In the genomic region with DNA sequence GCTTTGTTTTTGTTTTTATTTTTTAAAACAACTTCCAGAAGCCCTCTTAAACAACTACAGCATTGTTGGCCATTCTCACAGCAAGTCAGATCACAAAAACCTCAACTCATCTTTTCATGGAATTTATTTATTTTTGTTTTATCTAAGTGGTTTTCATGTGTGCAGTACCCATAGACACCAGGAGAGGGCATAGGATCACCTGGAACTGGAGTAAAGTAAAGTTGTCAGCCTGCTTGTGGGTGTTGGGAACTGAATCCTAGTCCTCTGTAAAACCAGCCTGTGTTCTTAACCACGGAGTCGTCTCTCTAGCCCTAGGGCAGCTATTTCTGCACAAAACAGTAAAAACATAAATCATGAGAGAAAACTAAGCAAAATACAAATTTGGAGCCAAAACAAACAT, we compare ENCODE assay signal across 20 mouse cellular contexts.
A peak's percentile ranks its signal among the peaks of the same experiment; 100 is the strongest.
DNase-seq lines count a peak whose midpoint lies in the region; ATAC-seq and TF ChIP-seq lines count a peak whose summit lies in the region.
"Had no signal": no experiment of that assay in that cellular context is flagged by ENCODE, and none has a peak within 500 bp of the region (broad histone marks: within the 10 kb centered on the region; RNA-seq: fewer than 3 reads in every experiment).

No protein-coding gene starts in this region.

- no peak overlapping the region for H3K27ac ChIP-seq in forebrain, postnatal 0 days (ENCODE audit: low read depth, low read length)
- no peak overlapping the region for H3K27ac ChIP-seq in forebrain, embryonic 12.5 days
- H3K27ac ChIP-seq in liver, adult 2 months (replicated peaks; ENCODE audit: insufficient read depth, low read depth, low read length), result no peak overlapping the region
- H3K27ac ChIP-seq in liver, embryonic 11.5 days (ENCODE audit: low read depth, low read length), result no peak overlapping the region
- H3K27ac ChIP-seq in CH12.LX (ENCODE audit: insufficient read depth, low read depth), result no peak overlapping the region
- H3K27ac ChIP-seq in kidney, embryonic 14.5 days (ENCODE audit: low read depth, low read length), result no peak overlapping the region
- no peak overlapping the region for H3K27ac ChIP-seq in embryonic facial prominence, embryonic 10.5 days (replicated peaks)
- H3K27ac ChIP-seq: embryonic facial prominence, embryonic 12.5 days; hindbrain, embryonic 13.5 days; liver, embryonic 13.5 days had no signal

- dilution Hi-C loops in CH12.LX (cut with MboI; ENCODE audit: extremely low pct_ligation_motif_present, extremely low pct_unique_long_range_greater_than_20kb, low sequenced_read_pairs), result no loop called here

- no peak overlapping the region for H3K4me2 ChIP-seq in forebrain, postnatal 0 days (ENCODE audit: low read depth)
- H3K4me2 ChIP-seq in forebrain, embryonic 12.5 days, result no peak overlapping the region
- no peak overlapping the region for H3K4me2 ChIP-seq in liver, embryonic 11.5 days
- H3K4me2 ChIP-seq in CH12.LX (ENCODE audit: insufficient read depth, low read depth, poor library complexity, severe bottlenecking), result no peak overlapping the region
- H3K4me2 ChIP-seq in kidney, embryonic 14.5 days (replicated peaks; ENCODE audit: low read depth, low read length), result no peak overlapping the region
- H3K4me2 ChIP-seq: embryonic facial prominence, embryonic 12.5 days; hindbrain, embryonic 13.5 days; liver, embryonic 13.5 days had no signal

- no peak for DNase-seq in forebrain, postnatal 0 days
- DNase-seq in liver, adult 2 months (ENCODE audit: extremely low read depth, low read depth, low spot score), result no peak
- DNase-seq in liver, embryonic 11.5 days (ENCODE audit: low spot score), result no peak
- no peak for DNase-seq in CH12.LX (ENCODE audit: extremely low read depth)
- DNase-seq in ZHBTc4 (ENCODE audit: low read depth, low spot score), result peak; percentile 34
- DNase-seq in embryonic facial prominence, embryonic 10.5 days (ENCODE audit: low spot score), result no peak
- DNase-seq: adrenal gland, postnatal 14 days; cerebellum, adult 2 months; gastrocnemius, postnatal 25 days; kidney, adult 11 months; kidney, postnatal 25 days; liver, embryonic 13.5 days; lung, postnatal 14 days; right cerebral cortex, postnatal 14 days; thymus, postnatal 14 days had no signal

- TF ChIP-seq RAD21 in CH12.LX (IDR thresholded peaks at IDR 0.05; ENCODE audit: low read depth, low read length), result peak; percentile 23

- H3K4me3 ChIP-seq in forebrain, postnatal 0 days (ENCODE audit: low read depth, low read length), result no peak overlapping the region
- H3K4me3 ChIP-seq in forebrain, embryonic 12.5 days (replicated peaks), result no peak overlapping the region
- no peak overlapping the region for H3K4me3 ChIP-seq in liver, adult 2 months (ENCODE audit: insufficient read depth, low read depth, low read length)
- H3K4me3 ChIP-seq in liver, embryonic 11.5 days (ENCODE audit: low read depth, low read length), result no peak overlapping the region
- no peak overlapping the region for H3K4me3 ChIP-seq in CH12.LX (replicated peaks in 1 of 3; ENCODE audit: low read depth in 2 of 3, low read length in 2 of 3, poor library complexity in 1 of 3)
- H3K4me3 ChIP-seq in kidney, embryonic 14.5 days (ENCODE audit: low read length), result no peak overlapping the region
- H3K4me3 ChIP-seq in embryonic facial prominence, embryonic 10.5 days, result no peak overlapping the region
- H3K4me3 ChIP-seq: embryonic facial prominence, embryonic 12.5 days; hindbrain, embryonic 13.5 days; liver, embryonic 13.5 days had no signal

- no peak overlapping the region for H3K9ac ChIP-seq in forebrain, postnatal 0 days
- no peak overlapping the region for H3K9ac ChIP-seq in forebrain, embryonic 12.5 days
- no peak overlapping the region for H3K9ac ChIP-seq in liver, adult 2 months (ENCODE audit: low read depth, low read length)
- no peak overlapping the region for H3K9ac ChIP-seq in liver, embryonic 11.5 days (ENCODE audit: low read depth, low read length)
- H3K9ac ChIP-seq in CH12.LX (ENCODE audit: insufficient read depth, low read depth), result no peak overlapping the region
- H3K9ac ChIP-seq in kidney, embryonic 14.5 days (ENCODE audit: low read depth, low read length), result no peak overlapping the region
- H3K9ac ChIP-seq: embryonic facial prominence, embryonic 12.5 days; hindbrain, embryonic 13.5 days; liver, embryonic 13.5 days had no signal

- peaks cover 4% of the 10 kb centered on the region; the same call in 1 of the 2 replicates for H3K4me1 ChIP-seq in forebrain, postnatal 0 days (ENCODE audit: insufficient read depth)
- no peaks in the 10 kb centered on the region for H3K4me1 ChIP-seq in forebrain, embryonic 12.5 days
- H3K4me1 ChIP-seq in liver, adult 2 months (ENCODE audit: control insufficient read depth, insufficient read depth, low read length), result no peaks in the 10 kb centered on the region
- no peaks in the 10 kb centered on the region for H3K4me1 ChIP-seq in liver, embryonic 11.5 days (replicated peaks; ENCODE audit: control insufficient read depth, insufficient read depth, low read length)
- no peaks in the 10 kb centered on the region for H3K4me1 ChIP-seq in CH12.LX (ENCODE audit: control insufficient read depth in 1 of 2, insufficient read depth in 2 of 2)
- no peaks in the 10 kb centered on the region for H3K4me1 ChIP-seq in kidney, embryonic 14.5 days (ENCODE audit: control insufficient read depth, insufficient read depth, low read length)
- peaks cover 3% of the 10 kb centered on the region; the same call in 1 of the 2 replicates for H3K4me1 ChIP-seq in embryonic facial prominence, embryonic 10.5 days
- H3K4me1 ChIP-seq: embryonic facial prominence, embryonic 12.5 days; hindbrain, embryonic 13.5 days; liver, embryonic 13.5 days had no signal

- no peaks in the 10 kb centered on the region for H3K27me3 ChIP-seq in forebrain, postnatal 0 days (ENCODE audit: insufficient read depth, low read length)
- no peaks in the 10 kb centered on the region for H3K27me3 ChIP-seq in forebrain, embryonic 12.5 days
- no peaks in the 10 kb centered on the region for H3K27me3 ChIP-seq in liver, adult 2 months (ENCODE audit: control insufficient read depth, insufficient read depth, low read length)
- no peaks in the 10 kb centered on the region for H3K27me3 ChIP-seq in liver, embryonic 11.5 days (replicated peaks; ENCODE audit: control insufficient read depth, insufficient read depth, low read length)
- no peaks in the 10 kb centered on the region for H3K27me3 ChIP-seq in CH12.LX (replicated peaks)
- H3K27me3 ChIP-seq in kidney, embryonic 14.5 days (ENCODE audit: control insufficient read depth, insufficient read depth, low read length), result no peaks in the 10 kb centered on the region
- H3K27me3 ChIP-seq in embryonic facial prominence, embryonic 10.5 days (replicated peaks; ENCODE audit: low read depth, poor library complexity, severe bottlenecking), result no peaks in the 10 kb centered on the region
- H3K27me3 ChIP-seq: embryonic facial prominence, embryonic 12.5 days; hindbrain, embryonic 13.5 days; liver, embryonic 13.5 days had no signal

- TF ChIP-seq CTCF in forebrain, postnatal 0 days (IDR thresholded peaks at IDR 0.05; ENCODE audit: low read depth), result peak; percentile 20; the same call in 1 of the 2 replicates
- TF ChIP-seq CTCF in liver, adult 2 months (IDR thresholded peaks at IDR 0.05; ENCODE audit: low read depth, low read length), result peak; percentile 12; the same call in 1 of the 2 replicates
- TF ChIP-seq CTCF in CH12.LX (conservative IDR thresholded peaks at IDR 0.05 in 1 of 2, IDR thresholded peaks at IDR 0.05 in 1 of 2; ENCODE audit: low read depth in 2 of 2, low read length in 2 of 2), result peak; percentile 19 to 26; a peak in 1 of 4 replicates

- no peaks in the 10 kb centered on the region for H3K79me2 ChIP-seq in liver, adult 2 months (ENCODE audit: control insufficient read depth, insufficient read depth, low read length)
- H3K79me2 ChIP-seq in CH12.LX (replicated peaks; ENCODE audit: control insufficient read depth, extremely low read depth, insufficient read depth, poor library complexity, severe bottlenecking), result no peaks in the 10 kb centered on the region

- no peak for TF ChIP-seq POLR2A in liver, adult 2 months (IDR thresholded peaks at IDR 0.05; ENCODE audit: extremely low read depth, insufficient read depth, low read length)
- TF ChIP-seq POLR2A in CH12.LX (IDR thresholded peaks at IDR 0.05; ENCODE audit: low read depth, low read length), result no peak

- WGBS in forebrain, postnatal 0 days, result 94% methylated on average over 2 of the region's 2 CpGs
- 100% methylated on average over 2 of the region's 2 CpGs for WGBS in forebrain, embryonic 12.5 days
- 98% methylated on average over 2 of the region's 2 CpGs for WGBS in liver, adult 2 months
- 97% methylated on average over 2 of the region's 2 CpGs for WGBS in liver, embryonic 11.5 days
- WGBS in kidney, embryonic 14.5 days, result 72% methylated on average over 2 of the region's 2 CpGs
- 96% methylated on average over 2 of the region's 2 CpGs for WGBS in embryonic facial prominence, embryonic 10.5 days

- no peaks in the 10 kb centered on the region for H3K36me3 ChIP-seq in forebrain, postnatal 0 days (ENCODE audit: insufficient read depth)
- H3K36me3 ChIP-seq in forebrain, embryonic 12.5 days (replicated peaks), result no peaks in the 10 kb centered on the region
- H3K36me3 ChIP-seq in liver, adult 2 months (ENCODE audit: control insufficient read depth, insufficient read depth, low read length), result 0 out of 2 replicates have a peak, but pooled peaks cover 2% of the 10 kb centered on the region
- H3K36me3 ChIP-seq in liver, embryonic 11.5 days (ENCODE audit: control insufficient read depth, insufficient read depth, low read length), result no peaks in the 10 kb centered on the region
- H3K36me3 ChIP-seq in CH12.LX (replicated peaks in 1 of 2; ENCODE audit: control insufficient read depth in 1 of 2, insufficient read depth in 1 of 2, low read length in 1 of 2), result peaks cover 0 to 8% of the 10 kb centered on the region in 2 experiments
- no peaks in the 10 kb centered on the region for H3K36me3 ChIP-seq in kidney, embryonic 14.5 days (ENCODE audit: control insufficient read depth, insufficient read depth, low read length)
- peaks cover 9% of the 10 kb centered on the region for H3K36me3 ChIP-seq in embryonic facial prominence, embryonic 10.5 days (replicated peaks)
- H3K36me3 ChIP-seq: embryonic facial prominence, embryonic 12.5 days; hindbrain, embryonic 13.5 days; liver, embryonic 13.5 days had no signal

- in situ Hi-C loops in CH12.LX (cut with MboI; ENCODE audit: low pct_ligation_motif_present, low pct_unique_long_range_greater_than_20kb, low sequenced_read_pairs), result no loop called here

- no peaks in the 10 kb centered on the region for H3K9me3 ChIP-seq in forebrain, postnatal 0 days (ENCODE audit: low read length)
- H3K9me3 ChIP-seq in forebrain, embryonic 12.5 days, result no peaks in the 10 kb centered on the region
- no peaks in the 10 kb centered on the region for H3K9me3 ChIP-seq in liver, embryonic 11.5 days (ENCODE audit: control insufficient read depth, low read length)
- peaks cover 3% of the 10 kb centered on the region for H3K9me3 ChIP-seq in CH12.LX (replicated peaks; ENCODE audit: low read length)
- H3K9me3 ChIP-seq in kidney, embryonic 14.5 days (ENCODE audit: control insufficient read depth, low read length), result 0 out of 2 replicates have a peak, but pooled peaks cover 4% of the 10 kb centered on the region
- no peaks in the 10 kb centered on the region for H3K9me3 ChIP-seq in embryonic facial prominence, embryonic 10.5 days
- H3K9me3 ChIP-seq: G1E; hindbrain, embryonic 13.5 days; liver, embryonic 13.5 days had no signal

- no peak for TF ChIP-seq EP300 in CH12.LX (IDR thresholded peaks at IDR 0.05; ENCODE audit: low read length)

- ATAC-seq in forebrain, postnatal 0 days, result no peak
- ATAC-seq in forebrain, embryonic 12.5 days (ENCODE audit: low FRiP score), result no peak
- ATAC-seq in liver, embryonic 11.5 days (replicated peaks; ENCODE audit: low FRiP score), result no peak
- ATAC-seq in kidney, embryonic 14.5 days (ENCODE audit: low FRiP score, low TSS enrichment), result no peak
